Mouse (Mus musculus): ENCODE measurements around the gene Parp1. TPM values are rescaled to one million over a fixed set of nuclear protein-coding genes. Genes with fewer than 3 reads are reported as not detected.

Parp1 gene
- 135 and 140 TPM in 2 replicates for polyA plus RNA-seq (2015; fragmentation: Nextera tagmentation; extraction: Ambion mirVana)

- ATAC-seq, result peak; percentile 97
- H3K9ac ChIP-seq (replicated peaks), result peak within 1 kb of the TSS; percentile 91
- peak within 1 kb of the TSS; percentile 91 for H3K27ac ChIP-seq
- peak within 1 kb of the TSS; percentile 95 for H3K4me2 ChIP-seq (replicated peaks)
- H3K36me3 ChIP-seq, result peaks cover 21% of the 10 kb centered on the region
- peaks cover 2% of the 10 kb centered on the region; the same call in 1 of the 2 replicates for H3K27me3 ChIP-seq
- H3K4me1 ChIP-seq (replicated peaks), result peaks cover 28% of the 10 kb centered on the region
- no peaks in the 10 kb centered on the region; the same call in 1 of the 2 replicates for H3K9me3 ChIP-seq
- H3K4me3 ChIP-seq (replicated peaks), result peak within 1 kb of the TSS; percentile 95
- WGBS, result 1% methylated on average over 67 of the region's 67 CpGs
These were observed at the start of gene Parp1 for GRCm38 (mm10) chr1:180568761-180569452. Gene Parp1 (plus strand): TSS chr1:180568924.

GRCm38 (mm10) chr1:180519520-180519919 is 49.2 kb upstream of the Parp1 start:
- no peaks in the 10 kb centered on the region for H3K9me3 ChIP-seq
- no peak overlapping the region for H3K4me3 ChIP-seq (replicated peaks)
- H3K9ac ChIP-seq (replicated peaks), result no peak overlapping the region
- no peak for ATAC-seq
- no peak overlapping the region for H3K27ac ChIP-seq
- H3K36me3 ChIP-seq, result no peaks in the 10 kb centered on the region
- no peaks in the 10 kb centered on the region for H3K27me3 ChIP-seq
- 92% methylated on average over 8 of the region's 8 CpGs for WGBS
- peaks cover 6% of the 10 kb centered on the region for H3K4me1 ChIP-seq (replicated peaks)
- H3K4me2 ChIP-seq (replicated peaks), result no peak overlapping the region

GRCm38 (mm10) chr1:180520190-180520589 is 48.5 kb upstream of the Parp1 start:
- Histone ChIP-seq H3K4me2 (replicated peaks) (no peak overlapping the region), H3K9ac (replicated peaks) (no peak overlapping the region), H3K4me1 (replicated peaks) (peaks cover 6% of the 10 kb centered on the region), H3K36me3 (no peaks in the 10 kb centered on the region), H3K4me3 (replicated peaks) (no peak overlapping the region), H3K27me3 (no peaks in the 10 kb centered on the region), H3K27ac (no peak overlapping the region), H3K9me3 (no peaks in the 10 kb centered on the region)
- no peak for ATAC-seq
- 43% methylated on average over 7 of the region's 7 CpGs for WGBS

- Histone ChIP-seq H3K9me3 (no peaks in the 10 kb centered on the region), H3K36me3 (no peaks in the 10 kb centered on the region), H3K4me2 (replicated peaks) (no peak overlapping the region), H3K4me3 (replicated peaks) (no peak overlapping the region), H3K27me3 (no peaks in the 10 kb centered on the region), H3K4me1 (replicated peaks) (peaks cover 6% of the 10 kb centered on the region), H3K27ac (no peak overlapping the region), H3K9ac (replicated peaks) (no peak overlapping the region)
- no peak for ATAC-seq
- 92% methylated on average over 2 of the region's 2 CpGs for WGBS
These were observed 45.4 kb upstream of the Parp1 start for GRCm38 (mm10) chr1:180523320-180523719.

- Histone ChIP-seq H3K36me3 (no peaks in the 10 kb centered on the region), H3K4me2 (replicated peaks) (no peak overlapping the region), H3K4me1 (replicated peaks) (peaks cover under 1% of the 10 kb centered on the region; the same call in 1 of the 2 replicates), H3K9me3 (no peaks in the 10 kb centered on the region), H3K4me3 (replicated peaks) (no peak overlapping the region), H3K27ac (no peak overlapping the region), H3K9ac (replicated peaks) (no peak overlapping the region), H3K27me3 (no peaks in the 10 kb centered on the region)
- ATAC-seq, result no peak
- 76% methylated on average over 1 of the region's 1 CpGs for WGBS
These were observed 43.4 kb upstream of the Parp1 start for GRCm38 (mm10) chr1:180525301-180525700.

GRCm38 (mm10) chr1:180529847-180530246 is 38.9 kb upstream of the Parp1 start:
- Histone ChIP-seq H3K9me3 (peaks cover 14% of the 10 kb centered on the region), H3K4me2 (replicated peaks) (no peak overlapping the region), H3K27me3 (no peaks in the 10 kb centered on the region), H3K4me3 (replicated peaks) (no peak overlapping the region), H3K36me3 (no peaks in the 10 kb centered on the region), H3K27ac (no peak overlapping the region), H3K9ac (replicated peaks) (no peak overlapping the region), H3K4me1 (replicated peaks) (no peaks in the 10 kb centered on the region)
- 92% methylated on average over 7 of the region's 7 CpGs for WGBS
- ATAC-seq, result no peak

GRCm38 (mm10) chr1:180530457-180531263 is 38.1 kb upstream of the Parp1 start:
- Histone ChIP-seq H3K4me3 (replicated peaks) (no peak overlapping the region), H3K36me3 (no peaks in the 10 kb centered on the region), H3K4me1 (replicated peaks) (no peaks in the 10 kb centered on the region), H3K4me2 (replicated peaks) (no peak overlapping the region), H3K27ac (no peak overlapping the region), H3K9ac (replicated peaks) (no peak overlapping the region), H3K9me3 (peaks cover 14% of the 10 kb centered on the region), H3K27me3 (no peaks in the 10 kb centered on the region)
- no peak for ATAC-seq
- WGBS, result 54% methylated on average over 8 of the region's 8 CpGs

GRCm38 (mm10) chr1:180532671-180533070 is 36.1 kb upstream of the Parp1 start:
- 98% methylated on average over 11 of the region's 11 CpGs for WGBS

GRCm38 (mm10) chr1:180536719-180537118 is 32.0 kb upstream of the Parp1 start:
- H3K9me3 ChIP-seq, result peaks cover 14% of the 10 kb centered on the region
- H3K27me3 ChIP-seq, result no peaks in the 10 kb centered on the region
- H3K9ac ChIP-seq (replicated peaks), result no peak overlapping the region
- no peak overlapping the region for H3K4me3 ChIP-seq (replicated peaks)
- H3K27ac ChIP-seq, result no peak overlapping the region
- no peaks in the 10 kb centered on the region for H3K36me3 ChIP-seq
- no peak for ATAC-seq
- WGBS, result 73% methylated on average over 5 of the region's 5 CpGs
- peaks cover 6% of the 10 kb centered on the region; the same call in 1 of the 2 replicates for H3K4me1 ChIP-seq (replicated peaks)
- H3K4me2 ChIP-seq (replicated peaks), result no peak overlapping the region

More at GRCm38 (mm10) chr1:180532671-180533070, 36.1 kb upstream of the Parp1 start:
- Histone ChIP-seq H3K4me2 (replicated peaks) (no peak overlapping the region), H3K36me3 (no peaks in the 10 kb centered on the region), H3K9me3 (peaks cover 14% of the 10 kb centered on the region), H3K27me3 (no peaks in the 10 kb centered on the region), H3K4me1 (replicated peaks) (no peaks in the 10 kb centered on the region), H3K4me3 (replicated peaks) (no peak overlapping the region), H3K9ac (replicated peaks) (no peak overlapping the region), H3K27ac (no peak overlapping the region)
- no peak for ATAC-seq

- no peak overlapping the region for H3K4me2 ChIP-seq (replicated peaks)
- peaks cover 11% of the 10 kb centered on the region; the same call in 1 of the 2 replicates for H3K4me1 ChIP-seq (replicated peaks)
- H3K4me3 ChIP-seq (replicated peaks), result no peak overlapping the region
- no peaks in the 10 kb centered on the region for H3K36me3 ChIP-seq
- no peak overlapping the region for H3K9ac ChIP-seq (replicated peaks)
- no peaks in the 10 kb centered on the region for H3K27me3 ChIP-seq
- no peaks in the 10 kb centered on the region for H3K9me3 ChIP-seq
- whole genome bisulfite sequencing, result 40% methylated on average over 2 of the region's 2 CpGs
- H3K27ac ChIP-seq, result no peak overlapping the region
- no peak for ATAC-seq
These were observed 27.5 kb upstream of the Parp1 start for GRCm38 (mm10) chr1:180541251-180541650.

- H3K9me3 ChIP-seq, result no peaks in the 10 kb centered on the region
- H3K27me3 ChIP-seq, result no peaks in the 10 kb centered on the region
- 76% methylated on average over 15 of the region's 15 CpGs for WGBS
- peaks cover 13% of the 10 kb centered on the region for H3K4me1 ChIP-seq (replicated peaks)
- no peak overlapping the region for H3K4me3 ChIP-seq (replicated peaks)
- ATAC-seq, result no peak
- H3K4me2 ChIP-seq (replicated peaks), result no peak overlapping the region
- no peak overlapping the region for H3K9ac ChIP-seq (replicated peaks)
- H3K36me3 ChIP-seq, result no peaks in the 10 kb centered on the region
- H3K27ac ChIP-seq, result 0 out of 2 replicates have a peak overlapping the region, but pooled peaks have one; percentile 10
These were observed 26.6 kb upstream of the Parp1 start for GRCm38 (mm10) chr1:180541883-180542711.
